Mouse (Mus musculus) liver, embryonic 13.5 days (tissue): ENCODE results near the gene Gipc3. TPM values are rescaled to one million over a fixed set of nuclear protein-coding genes. Genes with fewer than 3 reads are reported as not detected.

ENCODE experiments used
- ATAC-seq: fragments of 200-750 bp; cut with Nextera tagmentation; 2 replicates; pipeline ENCODE4 v1.8.0; 2017; ENCODE audit warnings: low read depth, mild to moderate bottlenecking, moderate number of reproducible peaks, moderate library complexity
- DNase-seq: peaks from one replicate; pipeline ENCODE4 v3.0.0; 2022
- H3K27ac ChIP-seq: fragments of 300-500 bp; sonication (generic); 2 replicates; pipeline ENCODE4 v1.5.1; 2015; ENCODE audit warnings: moderate library complexity, mild to moderate bottlenecking, inconsistent platforms
- H3K27me3 ChIP-seq: fragments of 300-500 bp; sonication (generic); 2 replicates; pipeline ENCODE4 v1.6.1; 2015; ENCODE audit warnings: mild to moderate bottlenecking, inconsistent platforms
- H3K36me3 ChIP-seq: fragments of 300-500 bp; sonication (generic); 2 replicates; pipeline ENCODE4 v1.6.1; 2015; ENCODE audit warnings: mild to moderate bottlenecking, inconsistent platforms
- H3K4me1 ChIP-seq: fragments of 300-500 bp; sonication (generic); replicated peaks from 2 replicates; pipeline ENCODE4 v1.6.1; 2015; ENCODE audit warnings: inconsistent platforms
- H3K4me2 ChIP-seq: fragments of 300-500 bp; sonication (generic); 2 replicates; pipeline ENCODE4 v1.6.1; 2015; ENCODE audit warnings: inconsistent platforms, mild to moderate bottlenecking, moderate library complexity
- H3K4me3 ChIP-seq: fragments of 300-500 bp; sonication (generic); replicated peaks from 2 replicates; pipeline ENCODE4 v1.5.1; 2015; ENCODE audit warnings: mild to moderate bottlenecking, inconsistent platforms
- H3K9ac ChIP-seq: fragments of 300-500 bp; sonication (generic); 2 replicates; pipeline ENCODE4 v1.6.1; 2015; ENCODE audit warnings: mild to moderate bottlenecking, inconsistent platforms
- H3K9me3 ChIP-seq: fragments of 300-500 bp; sonication (generic); replicated peaks from 2 replicates; pipeline ENCODE4 v1.6.1; 2016; ENCODE audit warnings: inconsistent platforms
- WGBS: fragments of 180-500 bp; shearing (Covaris S2); methylation state at CpG from one replicate; pipeline ENCODE4 v1.1.7; 2015; ENCODE audit not compliant: insufficient replicate concordance; 5-methylcytosine and 5-hydroxymethylcytosine counted together
- polyA plus RNA-seq: library from polyadenylated mRNA; unstranded; fragments of >200 nt; fragmentation: Nextera tagmentation; extraction: Ambion mirVana; gene quantifications from 2 replicates; pipeline ENCODE4 v1.2.1, GENCODE M21; 2015

The Gipc3 gene
- polyA plus RNA-seq, 1 experiment from 2014 or later: not detected

DNA sequence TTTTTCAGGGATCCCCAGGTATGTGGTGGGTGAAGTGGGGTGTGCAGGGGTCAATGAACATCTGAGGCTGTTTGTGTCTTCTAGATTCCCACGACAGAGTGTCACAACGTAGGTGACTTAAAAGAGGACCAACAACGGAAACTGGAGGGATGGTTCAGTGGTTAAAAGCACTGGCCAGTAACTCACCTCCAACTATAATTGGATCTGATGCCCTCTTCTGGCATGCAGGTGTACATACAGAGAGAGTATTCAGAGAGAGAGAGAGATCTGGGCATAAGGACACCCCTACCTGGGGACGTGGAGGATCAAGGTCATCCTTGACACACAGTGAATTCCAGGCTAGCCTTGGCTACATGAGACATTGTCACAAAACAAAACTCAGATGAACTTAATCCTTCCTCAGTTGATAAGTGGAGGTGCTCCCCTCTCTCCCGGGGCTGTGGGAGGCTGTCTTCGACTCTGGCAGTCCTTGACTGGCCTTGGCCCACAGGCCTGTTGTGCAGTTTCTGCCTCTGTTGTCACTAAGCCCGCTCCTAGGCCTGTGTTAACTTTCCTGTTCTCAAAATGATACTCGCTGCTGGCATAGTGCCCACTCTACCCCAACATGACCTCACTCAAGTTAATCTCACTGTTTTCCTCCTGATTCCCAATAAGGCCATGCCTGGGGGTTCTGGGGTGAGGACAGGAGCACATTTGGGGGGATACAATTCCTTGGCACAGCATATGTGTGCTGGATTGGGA lies 1.5 kb upstream of the Gipc3 start:
- no peak overlapping the region for H3K4me2 ChIP-seq
- DNase-seq (no peak), ATAC-seq (no peak)
- peaks cover 14% of the 10 kb centered on the region for H3K36me3 ChIP-seq
- H3K9me3 ChIP-seq: no peaks in the 10 kb centered on the region
- H3K27ac ChIP-seq: no peak overlapping the region
- H3K27me3 ChIP-seq: peaks cover 51% of the 10 kb centered on the region
- 44% methylated on average over 8 of the region's 8 CpGs for WGBS
- H3K4me3 ChIP-seq: no peak overlapping the region
- H3K9ac ChIP-seq: no peak overlapping the region
- peaks cover 71% of the 10 kb centered on the region for H3K4me1 ChIP-seq

DNA sequence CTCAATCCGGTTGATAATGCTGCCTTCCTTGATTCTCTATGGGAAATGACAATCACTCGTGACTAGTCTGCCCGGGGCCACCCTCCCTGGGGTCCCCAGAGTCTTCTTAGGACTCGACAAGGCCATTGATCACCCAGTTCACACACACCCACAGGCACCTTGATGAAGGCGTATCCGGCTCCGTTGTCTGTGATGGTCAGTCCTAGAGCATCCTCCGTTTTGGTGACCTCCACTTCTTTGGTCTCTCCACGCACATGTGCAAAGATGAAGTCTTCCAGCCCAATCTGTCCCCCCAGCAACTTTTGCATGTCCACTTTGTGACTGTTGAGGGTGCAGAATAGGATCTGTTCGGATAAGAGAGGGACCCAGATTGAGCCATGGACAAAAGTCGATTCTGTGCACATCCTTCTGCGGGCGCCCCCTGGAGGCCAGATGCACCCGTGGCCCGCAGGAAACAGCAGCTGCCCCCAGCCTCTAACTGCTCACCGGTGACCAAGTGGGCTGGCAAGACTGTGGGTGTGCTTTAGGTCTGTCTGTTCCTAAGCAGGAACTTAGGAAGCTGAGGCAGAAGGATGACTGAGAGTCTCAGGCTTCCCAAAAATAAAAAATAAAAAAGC lies 1.6 kb downstream of the Gipc3 start:
- Histone ChIP-seq H3K4me2 (no peak overlapping the region), H3K9ac (no peak overlapping the region; the same call in 1 of the 2 replicates), H3K4me1 (peaks cover 45% of the 10 kb centered on the region), H3K27ac (no peak overlapping the region), H3K4me3 (no peak overlapping the region), H3K36me3 (no peaks in the 10 kb centered on the region), H3K9me3 (no peaks in the 10 kb centered on the region), H3K27me3 (peaks cover 66% of the 10 kb centered on the region)
- WGBS: 30% methylated on average over 16 of the region's 16 CpGs
- ATAC-seq (no peak), DNase-seq (peak; percentile 48)

DNA sequence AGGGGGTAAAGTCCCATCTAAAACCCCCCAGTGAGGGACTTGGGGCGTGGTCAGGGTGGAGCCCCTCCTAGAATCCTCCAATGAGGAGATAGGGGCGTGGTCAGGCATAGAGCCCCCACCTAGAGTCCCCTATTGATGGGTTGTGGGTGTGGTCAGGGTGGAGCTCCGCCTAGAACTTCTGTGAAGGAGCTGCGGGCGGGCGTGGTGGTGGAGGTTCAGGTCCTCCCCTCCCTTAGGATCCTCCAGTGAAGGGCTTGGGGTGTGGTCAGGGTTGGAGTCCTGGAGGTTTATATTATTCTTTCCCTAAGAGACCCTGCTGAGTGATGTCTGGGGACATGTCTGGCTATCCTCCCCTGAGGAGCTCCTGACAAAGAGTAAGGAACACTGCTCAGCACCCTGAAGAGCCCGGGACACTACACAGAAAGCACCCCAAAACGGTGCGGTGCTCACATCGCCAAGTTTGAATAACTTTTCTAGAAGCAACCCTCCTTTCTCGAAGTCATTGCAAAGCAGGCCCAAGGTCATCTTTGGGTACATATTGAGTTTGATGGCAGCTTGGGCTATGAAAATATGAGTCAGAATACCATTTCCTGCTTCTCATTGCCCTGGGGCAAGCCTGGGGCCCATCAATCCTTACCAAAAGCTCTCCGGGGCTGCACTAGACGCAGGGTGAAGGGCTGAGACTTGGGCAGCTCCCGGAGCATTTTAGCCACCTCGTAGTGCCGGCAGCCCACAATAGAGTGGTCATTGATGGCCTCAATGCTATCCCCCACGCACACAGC lies 2.3 kb downstream of the Gipc3 start:
- no peak overlapping the region for H3K4me2 ChIP-seq
- peaks cover 39% of the 10 kb centered on the region for H3K4me1 ChIP-seq
- 39% methylated on average over 17 of the region's 17 CpGs for WGBS
- H3K9ac ChIP-seq: no peak overlapping the region; the same call in 1 of the 2 replicates
- no peaks in the 10 kb centered on the region for H3K9me3 ChIP-seq
- H3K27me3 ChIP-seq: peaks cover 62% of the 10 kb centered on the region
- H3K36me3 ChIP-seq: no peaks in the 10 kb centered on the region
- DNase-seq (peak; percentile 58), ATAC-seq (peak; percentile 63)
- H3K4me3 ChIP-seq: no peak overlapping the region
- no peak overlapping the region for H3K27ac ChIP-seq

DNA sequence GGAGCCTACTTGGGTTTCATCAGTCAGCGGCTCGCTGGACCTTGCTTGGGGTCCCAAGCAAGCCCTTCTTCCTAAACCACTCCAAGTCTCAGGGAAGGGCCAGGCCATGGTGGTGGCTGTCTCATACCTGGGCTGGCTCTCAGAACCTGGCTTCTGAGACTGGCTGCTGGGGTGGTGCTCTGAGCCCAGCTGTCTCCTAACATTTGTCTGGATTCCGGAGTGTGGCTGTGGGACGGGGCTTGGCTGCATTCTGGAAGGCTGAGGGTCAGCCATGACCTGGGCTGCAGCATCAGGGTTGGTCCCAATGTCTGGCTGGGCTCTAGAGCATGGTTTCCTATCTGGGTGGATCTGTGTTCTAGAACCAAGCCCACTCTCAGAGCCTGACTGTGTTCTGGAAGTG lies 6.5 kb downstream of the Gipc3 start:
- H3K4me3 ChIP-seq: no peak overlapping the region
- peaks cover 43% of the 10 kb centered on the region for H3K27me3 ChIP-seq
- H3K9me3 ChIP-seq: no peaks in the 10 kb centered on the region
- no peak for ATAC-seq
- DNase-seq: no peak
- WGBS: 86% methylated on average over 4 of the region's 4 CpGs
- H3K4me1 ChIP-seq: peaks cover 30% of the 10 kb centered on the region
- no peaks in the 10 kb centered on the region for H3K36me3 ChIP-seq
- H3K27ac ChIP-seq: no peak overlapping the region
- no peak overlapping the region for H3K4me2 ChIP-seq
- H3K9ac ChIP-seq: no peak overlapping the region

DNA sequence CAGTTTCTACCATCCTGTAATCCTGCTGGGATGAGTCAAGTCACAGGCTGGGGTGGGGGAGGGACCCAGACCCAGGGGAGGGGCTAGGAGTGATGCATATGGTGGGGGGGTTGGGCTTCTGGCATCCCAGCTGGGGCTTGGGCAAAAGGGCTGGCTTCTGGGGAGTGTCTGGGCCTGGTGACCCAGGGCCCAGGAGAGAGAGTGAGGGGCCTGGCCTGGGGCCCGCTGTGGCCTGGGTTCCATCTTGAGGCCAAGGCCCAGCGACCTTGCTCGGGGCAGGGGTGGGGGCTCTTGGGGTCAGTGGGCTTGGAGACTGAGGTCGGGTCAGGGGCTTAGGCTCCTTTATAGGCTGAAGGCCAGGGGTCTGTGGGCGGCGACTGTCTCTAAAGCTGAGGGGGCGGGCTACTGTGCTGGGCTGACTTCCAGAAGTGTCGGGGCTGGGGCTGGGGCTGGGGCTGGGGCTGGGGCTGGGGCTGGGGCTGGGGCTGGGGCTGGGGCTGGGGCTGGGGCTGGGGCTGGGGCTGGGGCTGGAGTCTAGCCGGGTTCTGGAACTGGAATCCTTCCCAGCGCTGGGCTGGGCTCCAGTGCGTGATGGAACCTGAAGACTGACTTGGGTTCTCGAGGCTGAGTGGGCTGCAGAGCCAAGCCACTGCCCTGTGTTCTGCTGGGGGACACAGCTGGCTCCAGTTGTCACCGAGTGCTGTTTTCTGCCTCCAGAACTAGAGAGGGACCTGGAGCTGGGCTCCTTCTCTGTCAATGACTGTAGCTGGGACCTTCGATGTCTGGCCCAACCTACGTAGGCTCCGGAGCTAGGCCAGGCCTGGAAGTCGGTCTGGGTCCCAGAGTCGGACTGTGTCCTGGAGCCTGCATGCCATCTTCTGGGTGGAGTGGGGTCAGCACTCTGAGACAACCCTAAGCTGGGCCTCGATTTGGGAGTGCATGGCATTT lies 7.4 kb downstream of the Gipc3 start:
- no peak for DNase-seq

DNA sequence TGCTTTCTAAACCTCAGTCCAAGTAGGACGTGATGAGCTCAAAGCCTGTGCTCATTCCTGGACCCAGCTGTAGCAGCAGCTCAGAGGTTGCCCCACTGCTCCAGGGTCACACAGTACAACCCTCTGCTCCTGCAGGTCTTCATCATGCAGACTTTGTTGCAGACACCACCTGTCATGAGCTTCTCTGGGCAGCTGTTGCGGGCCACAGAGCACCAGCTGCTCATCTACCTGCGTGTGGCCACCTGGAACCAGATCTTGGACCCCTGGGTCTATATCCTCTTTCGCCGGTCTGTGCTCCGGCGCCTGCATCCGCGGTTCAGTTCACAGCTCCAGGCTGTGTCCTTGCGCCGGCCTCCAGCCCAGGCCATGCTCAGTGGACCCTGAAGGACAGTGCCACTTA lies 8.7 kb downstream of the Gipc3 start:
- H3K9me3 ChIP-seq: no peaks in the 10 kb centered on the region
- 80% methylated on average over 11 of the region's 11 CpGs for WGBS
- DNase-seq (no peak), ATAC-seq (no peak)
- H3K4me2 ChIP-seq: no peak overlapping the region
- H3K27ac ChIP-seq: no peak overlapping the region
- H3K4me1 ChIP-seq: peaks cover 25% of the 10 kb centered on the region
- no peak overlapping the region for H3K9ac ChIP-seq
- peaks cover 37% of the 10 kb centered on the region for H3K27me3 ChIP-seq
- H3K36me3 ChIP-seq: no peaks in the 10 kb centered on the region
- no peak overlapping the region for H3K4me3 ChIP-seq

More for the DNA sequence above, 7.4 kb downstream of the Gipc3 start:
- no peak overlapping the region for H3K9ac ChIP-seq
- no peaks in the 10 kb centered on the region for H3K36me3 ChIP-seq
- peaks cover 37% of the 10 kb centered on the region for H3K27me3 ChIP-seq
- peaks cover 22% of the 10 kb centered on the region for H3K4me1 ChIP-seq
- no peak for ATAC-seq
- WGBS: 70% methylated on average over 18 of the region's 19 CpGs
- H3K4me3 ChIP-seq: no peak overlapping the region
- H3K9me3 ChIP-seq: no peaks in the 10 kb centered on the region
- H3K27ac ChIP-seq: no peak overlapping the region
- no peak overlapping the region for H3K4me2 ChIP-seq

DNA sequence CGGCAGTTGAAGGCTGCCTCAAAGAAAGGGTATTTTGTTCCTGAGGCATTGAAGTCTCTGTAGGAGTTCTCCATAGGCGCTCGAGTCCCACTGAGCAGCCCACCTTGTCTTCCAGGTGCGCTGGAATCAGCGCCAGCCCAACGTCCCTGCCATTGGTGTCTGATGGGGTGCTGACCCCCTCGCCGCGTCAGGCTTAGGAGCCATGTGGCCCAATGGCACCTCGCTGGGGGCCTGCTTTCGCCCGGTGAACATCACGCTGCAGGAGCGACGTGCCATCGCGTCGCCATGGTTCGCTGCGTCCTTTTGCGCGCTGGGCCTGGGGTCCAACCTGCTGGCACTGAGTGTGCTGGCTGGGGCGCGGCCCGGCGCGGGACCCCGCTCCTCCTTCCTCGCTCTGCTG lies 10.8 kb downstream of the Gipc3 start:
- H3K4me3 ChIP-seq: no peak overlapping the region
- WGBS: 48% methylated on average over 29 of the region's 29 CpGs
- no peak overlapping the region for H3K9ac ChIP-seq
- DNase-seq (no peak), ATAC-seq (no peak)
- peaks cover 37% of the 10 kb centered on the region for H3K4me1 ChIP-seq
- H3K27ac ChIP-seq: no peak overlapping the region
- peaks cover 26% of the 10 kb centered on the region for H3K27me3 ChIP-seq
- H3K36me3 ChIP-seq: peaks cover under 1% of the 10 kb centered on the region
- H3K4me2 ChIP-seq: peak overlapping the region; percentile 24; the same call in 1 of the 2 replicates
- no peaks in the 10 kb centered on the region for H3K9me3 ChIP-seq

DNA sequence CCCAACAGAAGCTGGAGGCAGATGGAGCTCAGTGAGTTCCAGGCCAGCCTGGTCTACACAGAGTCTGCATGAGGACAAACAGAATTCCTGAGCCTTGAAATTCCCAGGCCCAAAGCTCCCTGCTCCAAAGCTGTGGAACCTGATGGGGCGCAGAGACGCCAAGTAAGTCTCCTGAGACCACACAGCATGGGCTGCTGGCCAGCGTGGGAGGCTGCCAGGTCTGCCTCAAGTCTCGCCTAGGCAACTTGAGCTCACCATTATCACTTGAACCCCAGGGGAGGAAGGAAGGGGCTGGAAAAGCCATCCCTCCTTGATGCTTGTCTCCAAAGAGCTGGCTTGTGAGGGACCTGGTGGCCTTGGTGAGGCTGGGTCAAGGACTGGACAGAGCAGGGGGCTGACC lies 13.1 kb downstream of the Gipc3 start:
- peak overlapping the region; percentile 43; the same call in 1 of the 2 replicates for H3K9ac ChIP-seq
- peak overlapping the region; percentile 37 for H3K27ac ChIP-seq

DNA sequence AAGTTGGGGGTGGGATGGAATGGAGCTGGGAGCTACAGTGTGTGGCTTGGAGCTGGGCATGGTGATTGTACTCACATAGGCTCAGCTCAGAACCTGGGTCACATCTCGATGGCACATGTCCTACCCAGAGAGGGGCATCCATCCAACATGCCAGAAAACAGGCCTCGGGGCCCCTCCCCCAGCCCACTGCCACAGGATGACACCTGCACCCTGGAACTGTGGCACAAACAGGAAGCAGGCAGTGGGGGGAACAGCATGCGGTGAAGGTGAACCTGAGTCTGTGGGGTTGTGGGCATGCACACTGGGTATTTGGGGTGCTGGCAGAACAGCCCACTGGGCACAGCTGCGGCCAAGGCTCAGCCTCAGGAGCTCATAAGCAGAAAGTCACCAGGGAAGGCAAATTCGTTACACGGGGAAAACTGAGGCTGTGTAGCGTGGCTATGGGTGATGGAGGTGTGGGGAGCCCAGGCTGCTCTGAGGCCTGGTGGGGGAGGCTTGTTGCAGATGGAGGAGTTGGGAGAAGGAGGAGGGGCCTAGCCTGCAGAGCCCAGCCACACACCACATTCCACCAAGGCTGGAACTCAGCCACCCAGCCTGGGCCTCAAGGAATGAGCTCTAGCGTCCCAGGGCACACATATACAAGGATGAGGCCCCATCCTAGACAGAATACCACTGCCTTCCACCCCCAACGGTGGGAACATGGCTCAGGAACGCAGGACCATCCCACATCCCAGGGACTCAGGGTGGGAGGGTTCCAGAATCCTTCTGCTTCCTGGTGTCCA lies 13.7 kb downstream of the Gipc3 start:
- Histone ChIP-seq H3K36me3 (peaks cover 30% of the 10 kb centered on the region), H3K27ac (peak overlapping the region; percentile 72), H3K27me3 (peaks cover 19% of the 10 kb centered on the region), H3K9ac (peak overlapping the region; percentile 43), H3K9me3 (no peaks in the 10 kb centered on the region), H3K4me1 (peaks cover 53% of the 10 kb centered on the region), H3K4me2 (peak overlapping the region; percentile 25), H3K4me3 (no peak overlapping the region; the same call in 1 of the 2 replicates)
- 60% methylated on average over 10 of the region's 10 CpGs for WGBS
- ATAC-seq: no peak
- DNase-seq: no peak

More for the DNA sequence above, 13.1 kb downstream of the Gipc3 start:
- H3K36me3 ChIP-seq: peaks cover 24% of the 10 kb centered on the region
- 64% methylated on average over 4 of the region's 4 CpGs for WGBS
- peaks cover 21% of the 10 kb centered on the region for H3K27me3 ChIP-seq
- DNase-seq: no peak
- H3K4me1 ChIP-seq: peaks cover 53% of the 10 kb centered on the region
- no peak for ATAC-seq
- H3K4me2 ChIP-seq: peak overlapping the region; percentile 7; the same call in 1 of the 2 replicates
- H3K4me3 ChIP-seq: no peak overlapping the region
- no peaks in the 10 kb centered on the region for H3K9me3 ChIP-seq

DNA sequence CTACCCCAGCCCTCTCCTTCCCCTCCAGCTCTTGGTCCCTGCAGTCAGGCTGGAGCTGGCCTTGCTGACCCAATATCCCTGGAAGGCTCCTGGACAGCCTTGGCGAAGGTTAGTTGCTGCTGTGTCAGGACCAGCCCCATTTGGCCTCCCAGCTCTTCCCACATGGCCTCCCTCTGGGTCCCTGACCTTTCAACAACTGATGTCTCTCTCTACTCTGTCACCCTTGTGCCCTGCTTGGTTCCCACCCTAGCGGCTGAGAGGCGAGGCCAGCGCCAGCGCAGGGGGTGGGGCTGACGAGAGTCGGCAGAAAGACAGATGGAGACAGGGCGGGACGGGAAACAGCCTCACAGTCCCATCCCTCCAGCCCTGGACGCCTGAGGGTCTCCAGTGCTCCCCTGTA lies 14.7 kb downstream of the Gipc3 start, which contains the start of gene Tbxa2r:
Gene Tbxa2r (plus strand): TSS at position 346 of the 400 bp plus-strand sequence.
- H3K27ac ChIP-seq: peak within 1 kb of the TSS; percentile 72
- no peak within 1 kb of the TSS; the same call in 1 of the 2 replicates for H3K4me3 ChIP-seq
- peaks cover 14% of the 10 kb centered on the region for H3K27me3 ChIP-seq
- H3K4me2 ChIP-seq: peak within 1 kb of the TSS; percentile 25
- peaks cover 56% of the 10 kb centered on the region for H3K4me1 ChIP-seq
- peak; percentile 52 for ATAC-seq
- 13% methylated on average over 10 of the region's 10 CpGs for WGBS
- no peaks in the 10 kb centered on the region for H3K9me3 ChIP-seq
- H3K36me3 ChIP-seq: peaks cover 40% of the 10 kb centered on the region
- peak within 1 kb of the TSS; percentile 43 for H3K9ac ChIP-seq
- DNase-seq: no peak
